Mouse (Mus musculus) stomach, postnatal 0 days (tissue): ENCODE data around the gene Lrrfip2.

Experiments
- CTCF ChIP-seq: IDR thresholded peaks from 2 replicates; pipeline ENCODE4 v1.5.1; 2016; ENCODE audit warnings: antibody characterized with exemption, low read depth, mild to moderate bottlenecking, moderate library complexity
- EP300 ChIP-seq: optimal IDR thresholded peaks from 2 replicates; pipeline ENCODE3; 2016; ENCODE audit warnings: antibody characterized with exemption

- no peak for TF ChIP-seq CTCF
- no peak for TF ChIP-seq EP300
Observed at GRCm38 (mm10) chr9:111209158-111209699, 91.8 kb downstream of the Lrrfip2 start.
